Mouse (Mus musculus): ENCODE measurements around the gene Lrrc73.

GRCm38 (mm10) chr17:46285407-46285806, 32.1 kb downstream of the Lrrc73 start:
- no peak for TF ChIP-seq CTCF (IDR thresholded peaks at IDR 0.05; ENCODE audit: borderline replicate concordance, control insufficient read depth, extremely low read depth, insufficient read depth, low read length, poor library complexity)
- TF ChIP-seq POLR2A (IDR thresholded peaks at IDR 0.05; ENCODE audit: control insufficient read depth, extremely low read depth, insufficient read depth, low read length, poor library complexity) = no peak

Measured in thymus, adult 2 months (tissue).